Mouse (Mus musculus): ENCODE results near the gene Kif11.

The Kif11 gene

DNA sequence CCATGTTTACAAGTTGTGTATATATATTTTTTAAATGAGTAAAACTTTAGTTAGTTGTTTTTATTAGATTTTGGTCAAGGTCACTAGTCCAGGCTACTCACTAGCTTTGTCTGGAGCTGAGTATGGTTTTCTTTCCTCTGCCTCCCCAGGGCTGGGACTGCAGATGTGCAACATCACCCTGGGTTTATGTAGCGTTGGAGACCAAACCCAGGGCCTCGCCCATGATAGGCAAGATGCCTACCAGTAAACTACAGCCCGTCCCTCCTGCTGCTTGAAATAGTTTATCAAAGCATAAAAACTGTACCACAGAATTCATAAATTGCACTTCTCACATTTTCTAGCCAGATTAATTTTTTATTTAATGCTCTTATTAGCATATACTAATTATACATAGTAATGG, 73.0 kb downstream of the Kif11 start:
- DNase-seq: no peak

DNA sequence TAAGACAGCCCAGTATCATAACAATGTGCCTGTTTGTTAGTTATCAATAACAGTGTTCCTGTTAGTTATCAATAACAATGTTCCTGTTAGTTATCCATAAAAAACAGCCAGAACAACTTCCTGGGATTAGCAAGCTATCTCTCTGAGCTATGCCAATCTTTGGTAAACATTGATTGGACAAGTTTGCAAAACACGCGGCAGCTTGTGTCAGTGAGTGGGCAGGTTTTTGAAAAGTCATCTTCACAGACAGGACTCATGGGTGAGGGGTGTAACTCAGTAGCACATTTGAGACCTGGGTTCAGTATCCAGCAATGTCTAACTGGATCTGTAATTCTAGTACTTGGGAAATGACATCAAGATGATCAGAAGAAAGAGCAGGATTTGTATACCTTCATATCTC, 79.3 kb downstream of the Kif11 start:
- DNase-seq: no peak

GRCm38 (mm10) chr19:37455961-37456360, 79.8 kb downstream of the Kif11 start:
- DNase-seq: no peak

GRCm38 (mm10) chr19:37458013-37458412, 81.8 kb downstream of the Kif11 start:
- DNase-seq: no peak

DNA sequence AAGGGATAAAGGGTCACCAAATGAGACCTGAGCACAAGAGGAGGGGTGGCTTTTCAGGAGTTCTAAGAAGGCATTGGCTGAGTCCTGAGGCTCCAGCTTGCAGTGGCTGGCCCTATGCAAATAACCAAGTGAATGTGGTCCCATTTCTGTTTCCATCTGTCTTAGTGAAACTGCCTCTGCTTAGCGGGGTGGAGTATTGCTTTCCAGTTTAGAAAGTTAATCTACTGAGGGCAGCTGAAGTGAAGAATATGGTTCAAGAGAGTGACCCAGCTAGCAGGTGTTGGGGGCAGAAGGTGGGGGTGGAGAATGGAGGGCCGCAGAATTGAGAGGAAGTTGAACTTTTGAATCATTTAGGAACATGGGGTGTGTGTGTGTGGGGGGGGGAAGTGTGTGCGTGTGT, 90.2 kb downstream of the Kif11 start:
- DNase-seq: no peak

DNA sequence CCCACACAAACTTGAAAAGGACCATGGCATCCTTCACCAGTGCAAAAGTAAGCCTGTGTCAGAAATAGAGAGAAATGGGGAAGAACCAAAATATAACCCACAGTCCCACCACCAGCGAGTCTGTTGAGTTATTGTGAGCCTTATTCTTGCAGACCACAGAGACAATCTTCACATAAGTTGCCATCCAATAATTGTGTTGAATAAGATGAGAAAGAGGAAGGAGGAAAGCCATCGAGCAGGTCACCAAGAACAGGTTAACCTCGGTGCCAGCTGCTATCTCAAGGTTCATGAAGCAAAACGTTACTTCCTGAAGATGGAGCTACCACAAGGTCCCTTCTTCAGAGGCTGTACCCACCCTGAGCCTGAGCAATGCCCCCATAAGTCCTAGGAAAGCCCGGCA, 90.8 kb downstream of the Kif11 start:
- no peak for DNase-seq

- DNase-seq: no peak
Observed at GRCm38 (mm10) chr19:37468841-37469566, 92.8 kb downstream of the Kif11 start.
